Mouse (Mus musculus) monocyte, adult 2 months (primary cell): ENCODE data around the gene Bicc1.
"Not testable (repeated sequence)": the region's sequence is repeated elsewhere in the genome, so short reads cannot be mapped to it uniquely, and the experiment has no call there.

Experiments
- DNase-seq, 2 experiments: peaks; one replicate each; pipeline ENCODE4 v3.0.0; 2022; ENCODE audit warnings: low spot score in 2 of 2, low read depth in 1 of 2

The Bicc1 gene

GRCm38 (mm10) chr10:71002871-71003270 is 156.6 kb downstream of the Bicc1 start:
- no peak for DNase-seq

- DNase-seq = no peak
Observed at GRCm38 (mm10) chr10:71002186-71002585, 157.3 kb downstream of the Bicc1 start.

- DNase-seq = no peak
Observed at GRCm38 (mm10) chr10:70998136-70998535, 161.4 kb downstream of the Bicc1 start.

- DNase-seq = no peak
Observed at GRCm38 (mm10) chr10:70996051-70996450, 163.4 kb downstream of the Bicc1 start.

- no peak for DNase-seq
Observed at GRCm38 (mm10) chr10:70994135-70994497, 165.4 kb downstream of the Bicc1 start.

- DNase-seq = no peak
Observed at GRCm38 (mm10) chr10:70993497-70994134, 165.9 kb downstream of the Bicc1 start.

- no peak for DNase-seq
Observed at GRCm38 (mm10) chr10:70987396-70987795, 172.1 kb downstream of the Bicc1 start.

- DNase-seq = no peak
Observed at GRCm38 (mm10) chr10:70983036-70983670, 176.3 kb downstream of the Bicc1 start.

- DNase-seq = no peak
Observed at GRCm38 (mm10) chr10:70982156-70982555, 177.3 kb downstream of the Bicc1 start.

- DNase-seq = no peak
Observed at GRCm38 (mm10) chr10:70979657-70980056, 179.8 kb downstream of the Bicc1 start.

- DNase-seq = no peak
Observed at GRCm38 (mm10) chr10:70977141-70977540, 182.4 kb downstream of the Bicc1 start.

GRCm38 (mm10) chr10:70976633-70977032 is 182.9 kb downstream of the Bicc1 start:
- no peak for DNase-seq

GRCm38 (mm10) chr10:70971156-70971555 is 188.3 kb downstream of the Bicc1 start:
- no peak for DNase-seq

- no peak for DNase-seq
Observed at GRCm38 (mm10) chr10:70968848-70969683, 190.4 kb downstream of the Bicc1 start.

GRCm38 (mm10) chr10:70966642-70967345 is 192.7 kb downstream of the Bicc1 start:
- DNase-seq = no peak

GRCm38 (mm10) chr10:70964706-70965105 is 194.8 kb downstream of the Bicc1 start:
- DNase-seq = no peak

- no peak for DNase-seq
Observed at GRCm38 (mm10) chr10:70963599-70964193, 195.8 kb downstream of the Bicc1 start.

- DNase-seq = no peak
Observed at GRCm38 (mm10) chr10:70961641-70962040, 197.9 kb downstream of the Bicc1 start.

GRCm38 (mm10) chr10:70960396-70960795 is 199.1 kb downstream of the Bicc1 start:
- DNase-seq = not testable (repeated sequence)

- DNase-seq = no peak
Observed at GRCm38 (mm10) chr10:70952770-70953147, 206.7 kb downstream of the Bicc1 start.
